Mouse (Mus musculus) myocyte (in vitro differentiated cells): ENCODE measurements around the gene St3gal4. TPM values are rescaled to one million over a fixed set of nuclear protein-coding genes. Genes with fewer than 3 reads are reported as not detected.

Experiments
- H3K27me3 ChIP-seq: one replicate; pipeline ENCODE4 v1.6.1; 2011; ENCODE audit not compliant: control insufficient read depth, insufficient read depth, insufficient read length
- H3K36me3 ChIP-seq: one replicate; pipeline ENCODE4 v1.6.1; 2011; ENCODE audit not compliant: control insufficient read depth, insufficient read depth
- H3K4me2 ChIP-seq: one replicate; pipeline ENCODE4 v1.6.1; 2011; ENCODE audit warnings: low read depth, control low read depth
- H3K4me3 ChIP-seq: one replicate; pipeline ENCODE4 v1.5.1; 2011; ENCODE audit warnings: mild to moderate bottlenecking, control low read depth, moderate library complexity
- H3K79me2 ChIP-seq: one replicate; pipeline ENCODE4 v1.6.1; 2011; ENCODE audit not compliant: control insufficient read depth, insufficient read depth
- H3ac ChIP-seq: one replicate; pipeline ENCODE4 v1.6.1; 2011; ENCODE audit not compliant: control insufficient read depth, insufficient read length
- CEBPB ChIP-seq: IDR thresholded peaks from 2 replicates; pipeline ENCODE4 v1.6.1; 2011; ENCODE audit warnings: mild to moderate bottlenecking, moderate library complexity; ENCODE audit not compliant: poor library complexity, insufficient read depth, severe bottlenecking
- E2F4 ChIP-seq: IDR thresholded peaks from one replicate; pipeline ENCODE4 v1.6.1; 2011; ENCODE audit warnings: mild to moderate bottlenecking, control low read depth, moderate library complexity; ENCODE audit not compliant: insufficient read depth
- MAX ChIP-seq: IDR thresholded peaks from one replicate; pipeline ENCODE4 v1.6.1; 2011; ENCODE audit warnings: low read depth, mild to moderate bottlenecking, control low read depth
- MYOD1 ChIP-seq, 3 experiments: IDR thresholded peaks; one replicate each; pipeline ENCODE4 v1.6.1; 2011; ENCODE audit warnings: control low read depth in 2 of 3, low read depth in 2 of 3, mild to moderate bottlenecking in 2 of 3, moderate library complexity in 1 of 3; ENCODE audit not compliant: insufficient read length in 2 of 3, control insufficient read depth in 1 of 3
- MYOG ChIP-seq, 3 experiments: IDR thresholded peaks; one replicate each; pipeline ENCODE4 v1.6.1; 2011; ENCODE audit warnings: control low read depth in 2 of 3, low read depth in 2 of 3, mild to moderate bottlenecking in 2 of 3; ENCODE audit not compliant: insufficient read length in 2 of 3, control insufficient read depth in 1 of 3, insufficient read depth in 1 of 3
- POLR2A ChIP-seq: IDR thresholded peaks from one replicate; pipeline ENCODE4 v1.6.1; 2011; ENCODE audit warnings: low read depth, mild to moderate bottlenecking, control low read depth, moderate library complexity; ENCODE audit not compliant: insufficient read length
- POLR2AphosphoS2 ChIP-seq: IDR thresholded peaks from one replicate; pipeline ENCODE4 v1.6.1; 2011; ENCODE audit warnings: low read depth, control low read depth; ENCODE audit not compliant: insufficient read length
- REST ChIP-seq: IDR thresholded peaks from one replicate; pipeline ENCODE4 v1.6.1; 2011; ENCODE audit warnings: mild to moderate bottlenecking, control low read depth, moderate library complexity; ENCODE audit not compliant: insufficient read depth, insufficient read length
- SRF ChIP-seq: IDR thresholded peaks from one replicate; pipeline ENCODE4 v1.6.1; 2011; ENCODE audit warnings: low read depth; ENCODE audit not compliant: control insufficient read depth, insufficient read length
- TCF12 ChIP-seq: IDR thresholded peaks from one replicate; pipeline ENCODE4 v1.6.1; 2011; ENCODE audit warnings: mild to moderate bottlenecking, control low read depth; ENCODE audit not compliant: poor library complexity, insufficient read depth, severe bottlenecking
- TCF3 ChIP-seq: IDR thresholded peaks from one replicate; pipeline ENCODE4 v1.6.1; 2011; ENCODE audit warnings: low read depth, control low read depth; ENCODE audit not compliant: insufficient read length
- USF1 ChIP-seq: IDR thresholded peaks from one replicate; pipeline ENCODE4 v1.6.1; 2011; ENCODE audit warnings: low read depth, mild to moderate bottlenecking, control low read depth, moderate library complexity
- polyA plus RNA-seq: library from polyadenylated mRNA; unstranded; fragments of >200 nt; fragmentation: generic; extraction: Trizol; gene quantifications from one replicate; pipeline ENCODE4 v1.2.1, GENCODE M21; 2012; ENCODE audit warnings: missing spikeins

St3gal4 gene
- polyA plus RNA-seq, 1 experiment: 24.0 TPM

- peaks cover 35% of the 10 kb centered on the region for H3K79me2 ChIP-seq
- no peak overlapping the region for H3ac ChIP-seq
- no peaks in the 10 kb centered on the region for H3K27me3 ChIP-seq
- H3K4me3 ChIP-seq: no peak overlapping the region
- H3K4me2 ChIP-seq: no peak overlapping the region
- TF ChIP-seq CEBPB (no peak), TCF12 (no peak), POLR2A (no peak), SRF (no peak), E2F4 (no peak), TCF3 (no peak), MYOD1 (IDR thresholded peaks at IDR 0.05; ENCODE audit: control insufficient read depth in 1 of 3, insufficient read length in 2 of 3, low read depth in 2 of 3) (no peak), POLR2AphosphoS2 (no peak), MAX (no peak), MYOG (IDR thresholded peaks at IDR 0.05; ENCODE audit: control insufficient read depth in 1 of 3, insufficient read depth in 1 of 3, insufficient read length in 2 of 3, low read depth in 2 of 3) (no peak), USF1 (no peak), REST (no peak)
- peaks cover 13% of the 10 kb centered on the region for H3K36me3 ChIP-seq
Measured at GRCm38 (mm10) chr9:35057631-35058030, 61.4 kb downstream of the St3gal4 start.

- no peak overlapping the region for H3K4me2 ChIP-seq
- peaks cover 35% of the 10 kb centered on the region for H3K79me2 ChIP-seq
- no peaks in the 10 kb centered on the region for H3K27me3 ChIP-seq
- no peak overlapping the region for H3ac ChIP-seq
- TF ChIP-seq POLR2A (no peak), TCF3 (no peak), MAX (no peak), POLR2AphosphoS2 (no peak), REST (no peak), SRF (no peak), MYOG (IDR thresholded peaks at IDR 0.05; ENCODE audit: control insufficient read depth in 1 of 3, insufficient read depth in 1 of 3, insufficient read length in 2 of 3, low read depth in 2 of 3) (no peak), E2F4 (no peak), TCF12 (no peak)
- H3K36me3 ChIP-seq: peaks cover 19% of the 10 kb centered on the region
- H3K4me3 ChIP-seq: no peak overlapping the region
Measured at GRCm38 (mm10) chr9:35056611-35057010, 62.5 kb downstream of the St3gal4 start.

GRCm38 (mm10) chr9:35055528-35056330 lies 63.3 kb downstream of the St3gal4 start:
- no peak overlapping the region for H3K4me3 ChIP-seq
- H3K27me3 ChIP-seq: no peaks in the 10 kb centered on the region
- H3K36me3 ChIP-seq: peaks cover 19% of the 10 kb centered on the region
- H3ac ChIP-seq: no peak overlapping the region
- no peak overlapping the region for H3K4me2 ChIP-seq
- no peak for TF ChIP-seq TCF3
- no peak for TF ChIP-seq POLR2A
- TF ChIP-seq CEBPB: no peak
- no peak for TF ChIP-seq POLR2AphosphoS2
- TF ChIP-seq SRF: no peak
- no peak for TF ChIP-seq MYOD1 (IDR thresholded peaks at IDR 0.05; ENCODE audit: control insufficient read depth in 1 of 3, insufficient read length in 2 of 3, low read depth in 2 of 3)
- H3K79me2 ChIP-seq: peaks cover 32% of the 10 kb centered on the region

GRCm38 (mm10) chr9:35053669-35054068 lies 65.4 kb downstream of the St3gal4 start:
- H3K79me2 ChIP-seq: peaks cover 15% of the 10 kb centered on the region
- no peak for TF ChIP-seq TCF12
- no peak for TF ChIP-seq CEBPB
- TF ChIP-seq POLR2AphosphoS2: no peak
- no peak for TF ChIP-seq MYOD1 (IDR thresholded peaks at IDR 0.05; ENCODE audit: control insufficient read depth in 1 of 3, insufficient read length in 2 of 3, low read depth in 2 of 3)
- TF ChIP-seq MYOG (IDR thresholded peaks at IDR 0.05; ENCODE audit: control insufficient read depth in 1 of 3, insufficient read depth in 1 of 3, insufficient read length in 2 of 3, low read depth in 2 of 3): no peak
- H3K4me2 ChIP-seq: no peak overlapping the region
- no peak overlapping the region for H3ac ChIP-seq
- no peak overlapping the region for H3K4me3 ChIP-seq
- peaks cover 19% of the 10 kb centered on the region for H3K36me3 ChIP-seq
- no peaks in the 10 kb centered on the region for H3K27me3 ChIP-seq

GRCm38 (mm10) chr9:35053081-35053480 lies 66.0 kb downstream of the St3gal4 start:
- Histone ChIP-seq H3K79me2 (peaks cover 9% of the 10 kb centered on the region), H3K4me3 (no peak overlapping the region), H3K4me2 (no peak overlapping the region), H3K36me3 (peaks cover 19% of the 10 kb centered on the region), H3ac (no peak overlapping the region), H3K27me3 (no peaks in the 10 kb centered on the region)
- no peak for TF ChIP-seq MAX
- TF ChIP-seq E2F4: no peak
- TF ChIP-seq REST: no peak
- TF ChIP-seq MYOG (IDR thresholded peaks at IDR 0.05; ENCODE audit: control insufficient read depth in 1 of 3, insufficient read depth in 1 of 3, insufficient read length in 2 of 3, low read depth in 2 of 3): no peak
- no peak for TF ChIP-seq TCF12
- no peak for TF ChIP-seq CEBPB
- no peak for TF ChIP-seq TCF3
- TF ChIP-seq SRF: no peak
